Mouse (Mus musculus) testis, adult 2 months (tissue): ENCODE measurements at regions not wholly inside any gene's neighbourhood (a gene's known extent, or its start where the extent isn't known, plus 50 kb on each side); places are given as distances from the start of the nearest gene placed in this dataset.

Experiments used
- H3K27ac ChIP-seq: fragments of 200-500 bp; 2 replicates; pipeline ENCODE4 v1.5.1; 2012; ENCODE audit warnings: low read depth, low read length; ENCODE audit not compliant: control insufficient read depth, insufficient read depth
- H3K27me3 ChIP-seq: fragments of 200-500 bp; 2 replicates; pipeline ENCODE4 v1.6.1; 2012; ENCODE audit warnings: mild to moderate bottlenecking, low read length, moderate library complexity; ENCODE audit not compliant: control insufficient read depth, insufficient read depth
- H3K36me3 ChIP-seq: fragments of 200-500 bp; 2 replicates; pipeline ENCODE4 v1.6.1; 2012; ENCODE audit warnings: mild to moderate bottlenecking, low read length; ENCODE audit not compliant: control insufficient read depth, insufficient read depth
- H3K4me1 ChIP-seq: fragments of 200-500 bp; 2 replicates; pipeline ENCODE4 v1.6.1; 2012; ENCODE audit warnings: low read length; ENCODE audit not compliant: control insufficient read depth, insufficient read depth
- H3K4me3 ChIP-seq: fragments of 200-500 bp; 2 replicates; pipeline ENCODE4 v1.5.1; 2012; ENCODE audit warnings: low read depth, mild to moderate bottlenecking, low read length, moderate library complexity, mixed read lengths; ENCODE audit not compliant: control insufficient read depth
- CTCF ChIP-seq: fragments of 200-500 bp; IDR thresholded peaks from 2 replicates; pipeline ENCODE4 v1.5.1; 2012; ENCODE audit warnings: low read depth, mild to moderate bottlenecking, inconsistent platforms, low read length, moderate library complexity; ENCODE audit not compliant: control insufficient read depth, insufficient read depth, insufficient replicate concordance
- POLR2A ChIP-seq: fragments of 200-500 bp; IDR thresholded peaks from 2 replicates; pipeline ENCODE4 v1.6.1; 2012; ENCODE audit warnings: low read depth, mild to moderate bottlenecking, inconsistent platforms, low read length, moderate library complexity; ENCODE audit not compliant: control insufficient read depth

DNA sequence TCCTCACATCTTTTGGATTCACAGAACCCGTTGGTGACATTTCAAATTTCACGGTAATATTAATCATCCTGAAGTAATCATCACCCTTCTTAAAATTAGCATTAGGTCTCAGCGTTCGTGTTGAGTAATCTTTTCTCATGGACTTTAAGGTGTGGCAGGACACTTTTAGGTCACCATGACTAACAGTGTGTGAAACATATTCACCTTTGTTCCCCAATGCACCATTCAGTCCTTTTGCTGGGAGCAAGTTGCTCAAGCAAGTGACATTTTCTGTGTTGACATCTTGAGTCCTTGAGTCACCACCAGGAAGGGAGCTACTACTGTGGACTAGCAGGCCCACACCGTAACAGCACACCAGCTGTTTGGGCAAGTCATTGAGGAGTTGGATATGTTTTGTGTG, 431.9 kb upstream of the Adamts16 start:
- no peaks in the 10 kb centered on the region for H3K27me3 ChIP-seq
- no peaks in the 10 kb centered on the region for H3K4me1 ChIP-seq
- TF ChIP-seq CTCF, result no peak
- TF ChIP-seq POLR2A, result no peak
- no peaks in the 10 kb centered on the region for H3K36me3 ChIP-seq
- H3K4me3 ChIP-seq, result no peak overlapping the region
- H3K27ac ChIP-seq, result no peak overlapping the region

DNA sequence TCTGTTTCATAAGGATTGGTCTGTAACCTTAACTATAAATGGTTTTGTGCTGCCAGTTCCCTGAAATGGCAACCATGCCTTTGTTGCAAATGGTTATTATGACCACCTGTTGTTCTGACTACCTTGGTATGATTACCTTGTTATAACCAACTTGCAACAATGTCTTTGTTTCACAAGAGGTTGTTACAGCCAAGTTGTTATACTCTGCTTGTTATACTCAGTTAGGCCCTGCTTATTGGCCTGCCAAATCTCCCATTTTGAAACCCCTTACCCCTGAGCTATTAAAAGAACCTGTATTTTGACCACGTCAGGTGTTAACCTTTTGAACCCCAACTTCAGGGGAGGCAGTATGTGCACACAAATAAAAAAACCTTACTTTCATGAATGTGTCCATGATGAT, 431.5 kb upstream of the Adamts16 start:
- no peak overlapping the region for H3K27ac ChIP-seq

DNA sequence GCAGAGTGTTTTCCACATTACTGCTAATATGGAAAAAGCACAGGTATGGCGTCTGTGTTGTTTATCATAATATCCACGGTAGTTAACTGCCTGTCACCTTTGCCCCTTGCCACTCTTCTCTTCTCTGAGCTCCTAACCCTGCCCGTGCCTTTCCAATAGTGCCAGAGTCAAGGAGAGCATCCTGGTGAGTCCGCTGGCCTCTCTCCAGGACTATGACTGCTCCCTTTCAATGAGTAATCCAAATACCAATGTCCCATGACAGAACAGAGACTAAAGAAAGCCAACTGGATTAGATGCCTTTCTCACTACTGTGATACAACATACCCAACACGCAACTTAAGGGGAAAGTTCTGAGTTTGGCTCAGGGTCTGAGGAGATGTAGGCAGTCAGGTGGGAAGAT, 430.8 kb upstream of the Adamts16 start:
- Histone ChIP-seq H3K4me1 (no peaks in the 10 kb centered on the region), H3K27me3 (no peaks in the 10 kb centered on the region), H3K4me3 (no peak overlapping the region), H3K36me3 (no peaks in the 10 kb centered on the region), H3K27ac (no peak overlapping the region)
- TF ChIP-seq CTCF (no peak), POLR2A (no peak)

More for the DNA sequence above, 431.5 kb upstream of the Adamts16 start:
- Histone ChIP-seq H3K4me1 (no peaks in the 10 kb centered on the region), H3K4me3 (no peak overlapping the region), H3K36me3 (no peaks in the 10 kb centered on the region), H3K27me3 (no peaks in the 10 kb centered on the region)
- TF ChIP-seq POLR2A (no peak), CTCF (no peak)

DNA sequence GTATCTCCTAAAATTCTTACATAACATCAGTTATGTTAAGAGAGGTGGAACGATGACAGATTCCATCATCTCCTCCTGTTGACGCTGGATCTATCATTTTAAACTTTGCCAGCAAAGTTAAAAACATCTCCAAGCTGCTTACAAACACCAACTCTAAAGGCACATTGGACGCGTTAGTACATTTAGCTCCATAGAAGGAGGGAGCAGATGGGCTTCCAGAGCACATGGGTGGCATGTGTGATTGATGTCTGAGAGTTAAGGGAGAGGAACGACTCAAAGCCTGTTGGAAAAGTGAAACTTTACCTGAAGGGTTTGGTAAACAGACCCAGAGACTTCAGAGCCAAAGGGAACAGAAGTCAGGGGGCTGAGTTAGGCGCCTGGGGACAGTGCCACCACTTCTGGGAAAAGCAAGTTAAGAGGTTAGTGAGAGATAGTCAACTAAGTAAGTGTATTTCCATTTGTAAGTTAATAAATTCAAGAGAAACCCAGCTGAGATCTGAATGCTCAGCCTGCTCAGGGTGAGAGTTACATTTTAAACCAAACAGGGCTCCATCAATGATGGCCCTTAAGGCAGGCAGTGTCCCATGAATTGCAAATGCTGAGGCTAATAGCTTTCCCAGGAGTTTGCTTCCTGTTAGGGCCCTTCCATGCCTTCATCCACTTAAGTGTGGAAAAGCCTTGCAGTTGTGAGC, 430.3 kb upstream of the Adamts16 start:
- TF ChIP-seq POLR2A (no peak), CTCF (no peak)
- Histone ChIP-seq H3K27me3 (no peaks in the 10 kb centered on the region), H3K36me3 (no peaks in the 10 kb centered on the region)

DNA sequence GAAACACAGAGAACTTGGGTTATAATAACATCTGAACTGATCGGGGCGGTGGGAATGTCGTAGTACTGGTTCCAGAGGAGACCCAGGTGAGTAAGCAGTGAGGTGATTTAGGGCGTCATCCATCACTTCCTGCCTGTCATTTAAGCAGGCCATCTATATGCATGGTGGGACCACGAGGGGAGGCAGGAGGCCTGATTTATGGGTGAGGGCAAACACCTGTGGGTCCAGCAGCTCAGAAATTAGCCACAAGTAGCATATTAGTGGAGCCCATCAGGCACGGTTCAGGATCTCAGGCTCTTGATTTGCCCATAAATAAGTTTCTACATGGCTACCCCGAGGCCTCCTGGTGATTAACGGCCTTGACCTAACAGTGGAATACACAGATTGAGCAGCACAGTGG, 428.8 kb upstream of the Adamts16 start:
- Histone ChIP-seq H3K36me3 (no peaks in the 10 kb centered on the region), H3K4me1 (no peaks in the 10 kb centered on the region), H3K27ac (no peak overlapping the region), H3K27me3 (no peaks in the 10 kb centered on the region), H3K4me3 (no peak overlapping the region)
- TF ChIP-seq CTCF (no peak), POLR2A (no peak)

More for the DNA sequence above, 430.3 kb upstream of the Adamts16 start:
- no peaks in the 10 kb centered on the region for H3K4me1 ChIP-seq
- no peak overlapping the region for H3K4me3 ChIP-seq
- no peak overlapping the region for H3K27ac ChIP-seq

DNA sequence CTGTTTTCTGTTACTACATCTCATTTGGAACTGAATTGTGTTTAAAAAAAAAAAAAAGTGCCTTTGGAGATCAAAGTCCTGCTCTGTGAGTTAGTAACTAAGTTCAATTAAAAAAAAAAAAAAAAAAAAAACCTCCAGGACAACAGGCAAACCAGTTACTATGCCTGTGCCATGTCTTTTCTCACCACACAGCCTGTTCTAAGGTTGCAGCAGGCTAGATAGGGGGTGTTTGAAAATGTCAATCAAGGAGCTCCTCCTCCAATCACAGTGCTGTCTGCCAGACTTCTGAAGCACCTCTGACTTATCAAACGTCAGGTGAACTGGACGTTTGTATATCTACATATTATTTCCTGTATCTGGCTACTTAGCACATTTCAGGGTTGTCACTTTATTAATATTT, 427.9 kb upstream of the Adamts16 start:
- TF ChIP-seq CTCF (no peak), POLR2A (no peak)
- Histone ChIP-seq H3K4me1 (no peaks in the 10 kb centered on the region), H3K36me3 (no peaks in the 10 kb centered on the region), H3K27ac (no peak overlapping the region), H3K27me3 (no peaks in the 10 kb centered on the region), H3K4me3 (no peak overlapping the region)

DNA sequence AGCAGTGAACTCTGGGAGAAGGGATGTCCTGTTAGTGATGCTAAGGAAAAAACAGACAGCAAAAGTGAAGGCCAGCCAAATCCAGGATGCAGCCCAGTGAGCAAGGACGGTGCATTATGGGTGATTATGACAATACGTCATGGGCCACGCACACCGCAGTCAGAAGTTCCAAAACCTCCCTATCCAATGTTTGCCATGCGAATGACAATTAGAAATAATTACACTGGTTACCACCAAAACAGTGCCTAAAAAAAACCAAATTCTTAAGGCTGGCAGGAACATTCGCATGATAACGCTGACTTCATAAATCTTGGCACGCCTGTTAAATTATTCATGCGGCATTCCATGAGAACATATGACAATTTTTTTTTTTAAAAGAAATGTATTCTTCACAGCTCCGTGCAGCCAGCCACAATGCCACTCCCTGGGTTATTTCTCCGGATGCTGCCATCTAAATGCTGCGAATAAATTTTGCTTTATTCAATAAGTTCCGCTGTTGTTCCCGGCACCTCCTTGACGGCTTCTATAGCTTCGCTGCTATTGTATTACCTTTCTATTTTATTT, 421.8 kb upstream of the Adamts16 start:
- Histone ChIP-seq H3K4me1 (no peaks in the 10 kb centered on the region), H3K36me3 (no peaks in the 10 kb centered on the region), H3K27ac (no peak overlapping the region), H3K4me3 (no peak overlapping the region), H3K27me3 (no peaks in the 10 kb centered on the region)
- TF ChIP-seq POLR2A, result no peak
- TF ChIP-seq CTCF, result no peak

DNA sequence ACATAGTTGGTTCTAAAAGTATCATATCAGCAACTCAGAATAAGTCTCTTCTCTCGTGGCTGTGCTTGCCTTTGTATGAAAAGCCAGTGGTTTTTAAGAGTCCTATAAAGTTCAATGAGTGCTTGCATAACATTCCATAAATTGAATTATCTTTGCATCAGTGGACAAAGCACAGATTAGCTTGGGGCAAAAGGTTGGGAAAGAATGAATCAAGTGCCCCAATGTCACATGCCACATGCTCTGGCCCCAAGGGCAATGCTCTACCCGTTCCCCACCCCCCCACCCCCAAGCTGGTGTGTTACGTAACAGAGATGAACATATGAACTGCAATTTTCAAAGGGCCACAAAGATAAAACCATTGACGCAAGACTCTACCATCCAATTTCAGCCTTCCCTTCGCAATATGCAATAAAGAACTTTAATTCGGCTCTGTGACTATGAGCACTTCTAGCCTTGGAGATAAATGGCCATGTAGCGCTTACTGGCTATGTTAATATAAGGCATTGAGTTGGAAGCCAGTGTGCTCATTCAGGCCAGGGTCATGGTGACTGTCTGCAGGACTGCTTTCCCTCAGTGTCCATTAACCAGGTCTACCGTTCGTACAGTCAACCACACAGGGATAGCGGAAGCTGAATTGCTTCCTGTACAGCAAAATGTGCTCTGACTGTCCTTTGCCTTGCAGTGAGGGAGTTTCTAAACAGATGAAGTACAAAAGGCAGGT, 421.1 kb upstream of the Adamts16 start:
- no peak overlapping the region for H3K27ac ChIP-seq
- no peaks in the 10 kb centered on the region for H3K4me1 ChIP-seq
- no peaks in the 10 kb centered on the region for H3K36me3 ChIP-seq
- no peak for TF ChIP-seq POLR2A
- TF ChIP-seq CTCF, result no peak
- no peak overlapping the region for H3K4me3 ChIP-seq
- no peaks in the 10 kb centered on the region for H3K27me3 ChIP-seq
